Mouse (Mus musculus): ENCODE results near the gene Pax5.

GRCm38 (mm10) chr4:44593091-44593490, 117.2 kb downstream of the Pax5 start:
- TF ChIP-seq EP300 (IDR thresholded peaks at IDR 0.05; ENCODE audit: insufficient read depth, low read depth, low read length): no peak
- TF ChIP-seq CTCF (IDR thresholded peaks at IDR 0.05): no peak
- TF ChIP-seq POLR2A (IDR thresholded peaks at IDR 0.05; ENCODE audit: insufficient read depth, low read depth, low read length): no peak

Data from heart, adult 2 months (tissue).